Mouse (Mus musculus): ENCODE results near the gene Gm21985.
"Not testable (repeated sequence)": the region's sequence is repeated elsewhere in the genome, so short reads cannot be mapped to it uniquely, and the experiment has no call there.

The Gm21985 gene

DNA sequence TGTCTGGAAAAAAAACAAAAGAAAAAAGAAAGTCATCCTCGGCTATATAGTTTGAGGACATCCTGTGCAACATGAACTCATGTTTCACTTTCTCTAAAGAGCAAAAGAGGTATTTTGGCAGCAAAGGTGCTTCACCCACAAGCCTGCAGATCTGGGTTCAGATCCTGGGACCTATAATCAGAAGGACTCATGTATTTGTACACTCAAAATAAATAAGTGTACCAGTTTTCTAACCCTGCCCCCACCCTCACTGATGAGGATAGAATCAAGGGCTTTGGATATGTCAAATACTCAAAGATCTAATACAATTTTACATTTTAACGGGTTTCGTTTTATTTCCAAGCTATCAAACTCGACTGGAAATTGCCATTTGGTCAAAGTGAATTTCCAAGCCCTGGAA lies 1.8 kb upstream of the Gm21985 start:
- DNase-seq (ENCODE audit: inconsistent ontology term): no peak

- peak; percentile 94 for DNase-seq (ENCODE audit: inconsistent ontology term)
Observed at GRCm38 (mm10) chr2:112265448-112266241, 469 bp upstream of the Gm21985 start, which contains the start of gene Slc12a6. TSS of gene Slc12a6 (plus strand) at chr2:112265825.

- DNase-seq (ENCODE audit: inconsistent ontology term): peak; percentile 26
Observed at GRCm38 (mm10) chr2:112266780-112267179, 666 bp downstream of the Gm21985 start.

DNA sequence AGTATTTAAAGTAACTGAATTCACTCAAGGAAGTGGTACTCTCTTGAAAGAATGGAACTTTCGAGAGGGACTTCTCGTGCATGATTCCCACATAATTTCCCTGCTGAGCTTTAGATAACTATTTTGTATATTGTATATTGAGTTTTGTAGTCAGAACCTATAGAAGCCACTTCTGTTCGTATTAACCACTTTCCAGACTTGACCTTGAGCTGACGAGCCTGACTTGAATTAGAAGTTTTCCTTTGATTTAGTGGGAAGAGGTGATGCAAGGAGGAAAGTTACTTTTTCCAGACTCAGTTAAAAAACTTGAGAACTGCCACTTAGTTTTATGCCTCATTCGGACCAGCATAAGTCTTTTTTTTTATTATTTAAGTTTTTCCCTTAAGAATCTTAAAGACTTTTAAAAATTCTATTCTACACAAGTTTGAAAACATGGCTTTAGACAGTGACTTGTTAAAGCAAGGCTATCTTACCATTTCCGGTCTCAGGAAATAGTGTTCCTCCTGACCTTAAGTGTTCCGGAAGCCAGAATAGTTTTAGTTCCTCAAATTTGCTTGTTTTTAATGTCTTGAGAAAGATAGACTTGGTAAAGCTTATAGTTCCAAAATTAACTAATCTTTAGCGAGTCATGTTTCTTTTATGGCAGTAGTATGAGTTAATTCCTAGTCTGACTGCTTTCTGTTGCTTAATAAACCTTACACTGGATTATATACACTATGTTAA lies 1.6 kb downstream of the Gm21985 start:
- no peak for DNase-seq (ENCODE audit: inconsistent ontology term)

- no peak for DNase-seq (ENCODE audit: inconsistent ontology term)
Observed at GRCm38 (mm10) chr2:112270011-112270410, 3.9 kb downstream of the Gm21985 start.

GRCm38 (mm10) chr2:112272909-112273308 lies 6.8 kb downstream of the Gm21985 start:
- no peak for DNase-seq (ENCODE audit: inconsistent ontology term)

DNA sequence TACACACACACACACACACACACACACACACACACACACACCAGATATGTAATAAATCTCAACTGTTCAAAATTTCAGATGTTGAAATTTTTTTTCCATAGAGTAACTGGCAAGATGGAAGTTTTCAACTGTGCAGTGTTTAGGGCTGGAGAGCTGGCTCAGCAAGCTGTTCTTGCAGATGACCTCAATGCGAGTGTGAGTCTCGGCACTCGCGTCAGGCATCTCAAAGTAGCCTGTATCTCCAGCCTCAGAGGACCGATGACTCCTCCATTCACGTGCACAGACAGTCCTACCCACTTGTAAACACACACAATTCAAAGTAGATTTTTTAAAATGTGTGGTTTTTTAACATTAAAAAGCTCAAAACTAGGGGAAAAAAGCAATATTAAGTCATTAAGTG lies 7.4 kb downstream of the Gm21985 start:
- DNase-seq (ENCODE audit: inconsistent ontology term): no peak

GRCm38 (mm10) chr2:112276870-112277269 lies 10.8 kb downstream of the Gm21985 start:
- DNase-seq (ENCODE audit: inconsistent ontology term): no peak

DNA sequence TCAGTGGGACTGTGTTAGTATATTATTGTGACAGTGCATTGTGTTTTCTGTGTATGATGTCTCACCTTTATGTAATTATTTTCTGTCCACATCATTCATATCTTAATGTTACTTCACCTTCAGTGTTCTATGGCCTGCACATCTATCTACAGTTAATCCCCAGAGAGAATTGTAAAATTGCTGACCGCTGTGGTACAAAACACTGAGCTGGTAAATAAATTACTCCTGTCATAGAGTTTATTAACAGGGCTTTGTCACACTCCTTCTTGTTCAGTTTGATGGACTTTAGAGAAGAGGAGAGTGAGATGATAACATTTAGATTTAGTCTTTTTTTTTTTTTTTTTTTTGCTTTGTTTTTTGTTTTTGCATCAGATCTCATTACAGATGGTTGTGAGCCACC lies 16.7 kb downstream of the Gm21985 start:
- no peak for DNase-seq (ENCODE audit: inconsistent ontology term)

DNA sequence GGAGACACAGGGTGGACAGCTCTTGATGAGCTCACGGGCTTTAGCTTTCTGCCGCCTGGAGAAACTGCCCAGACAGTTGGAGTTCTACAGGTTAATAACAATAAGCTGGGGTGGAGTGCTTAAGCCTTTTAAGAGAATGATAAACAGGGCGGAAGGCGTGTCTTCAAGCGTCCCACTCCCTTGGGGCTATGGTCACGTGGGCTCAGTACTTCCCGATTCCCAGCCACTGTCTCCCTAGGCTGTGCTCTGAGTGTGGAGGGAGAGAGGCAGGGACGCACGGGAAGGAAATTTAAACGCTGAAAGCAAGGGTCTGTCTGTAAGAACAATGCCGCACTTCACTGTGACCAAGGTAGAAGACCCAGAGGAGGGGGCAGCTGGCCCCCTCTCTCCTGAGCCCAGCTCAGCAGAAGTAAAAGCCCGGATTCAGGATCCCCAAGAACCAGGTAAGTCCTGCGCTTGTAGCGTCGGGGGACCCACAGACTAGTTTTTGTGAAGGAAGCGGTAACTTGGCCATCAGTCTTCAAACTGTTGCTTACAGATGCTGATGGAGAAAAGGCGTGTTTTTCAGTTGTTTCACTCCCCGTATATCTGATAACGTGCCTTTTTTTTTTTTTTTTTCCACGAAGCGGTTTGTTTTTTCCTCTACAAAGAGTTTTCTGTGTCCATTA lies 18.4 kb downstream of the Gm21985 start:
- peak; percentile 56 for DNase-seq (ENCODE audit: inconsistent ontology term)

GRCm38 (mm10) chr2:112285031-112285390 lies 18.9 kb downstream of the Gm21985 start:
- no peak for DNase-seq (ENCODE audit: inconsistent ontology term)

DNA sequence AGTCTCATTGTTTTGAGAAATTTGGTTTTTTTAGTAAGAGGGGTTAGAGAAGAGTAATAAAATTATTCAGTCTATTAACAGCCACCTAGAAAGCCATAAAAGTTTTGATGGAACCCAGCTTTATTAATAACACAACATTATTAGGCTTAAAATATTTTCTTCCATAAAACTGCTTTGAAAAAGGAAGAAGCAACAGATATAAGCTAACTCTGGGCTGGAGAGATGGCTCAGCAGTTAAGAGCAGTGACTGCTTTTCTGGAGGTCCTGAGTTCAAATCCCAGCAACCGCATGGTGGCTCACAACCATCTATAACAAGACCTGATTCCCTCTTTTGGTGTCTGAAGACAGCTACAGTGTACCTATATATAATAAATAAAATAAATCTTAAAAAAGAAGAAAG lies 19.9 kb downstream of the Gm21985 start:
- not testable (repeated sequence) for DNase-seq (ENCODE audit: inconsistent ontology term)

DNA sequence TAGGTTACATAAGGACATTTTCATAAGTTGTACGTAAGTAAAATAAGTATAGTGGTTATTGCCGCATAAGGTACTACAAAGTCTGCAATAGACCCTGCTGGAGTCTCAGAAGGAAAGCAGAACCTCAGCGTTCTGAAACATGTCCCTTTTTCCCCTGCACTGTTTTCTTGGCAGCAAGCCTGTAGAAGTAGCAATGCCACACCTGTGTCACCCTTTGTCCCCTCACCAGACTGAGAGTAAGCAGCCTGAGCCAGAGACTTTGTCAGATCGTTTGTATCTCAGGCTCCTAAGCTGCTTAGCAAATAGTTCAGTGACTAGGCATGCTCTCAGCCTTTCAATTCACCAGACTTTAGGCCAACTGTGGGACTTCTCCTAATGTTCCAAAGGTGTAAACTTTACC lies 20.9 kb downstream of the Gm21985 start:
- DNase-seq (ENCODE audit: inconsistent ontology term): no peak

- DNase-seq (ENCODE audit: inconsistent ontology term): no peak
Observed at GRCm38 (mm10) chr2:112289507-112289906, 23.4 kb downstream of the Gm21985 start.

DNA sequence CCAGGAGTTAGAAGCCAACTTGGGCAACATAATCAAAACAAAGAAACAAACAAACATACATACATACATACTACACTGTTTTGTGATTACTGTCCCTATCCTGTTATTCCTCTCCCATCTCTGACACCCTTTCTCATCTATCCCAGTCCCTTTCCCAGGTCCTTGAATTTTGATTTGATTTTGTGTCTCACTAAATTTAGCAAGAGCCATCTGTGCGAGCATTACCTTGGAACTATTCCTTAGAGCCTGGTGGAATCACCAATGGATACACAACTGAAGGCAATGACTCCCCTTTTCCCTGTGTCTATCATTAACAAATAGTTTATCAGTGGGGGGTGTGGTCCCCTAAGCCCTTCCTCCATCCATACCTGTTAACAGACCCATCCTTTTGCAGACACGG lies 26.7 kb downstream of the Gm21985 start:
- DNase-seq (ENCODE audit: inconsistent ontology term): no peak

- DNase-seq (ENCODE audit: inconsistent ontology term): no peak
Observed at GRCm38 (mm10) chr2:112296211-112296610, 30.1 kb downstream of the Gm21985 start.

DNA sequence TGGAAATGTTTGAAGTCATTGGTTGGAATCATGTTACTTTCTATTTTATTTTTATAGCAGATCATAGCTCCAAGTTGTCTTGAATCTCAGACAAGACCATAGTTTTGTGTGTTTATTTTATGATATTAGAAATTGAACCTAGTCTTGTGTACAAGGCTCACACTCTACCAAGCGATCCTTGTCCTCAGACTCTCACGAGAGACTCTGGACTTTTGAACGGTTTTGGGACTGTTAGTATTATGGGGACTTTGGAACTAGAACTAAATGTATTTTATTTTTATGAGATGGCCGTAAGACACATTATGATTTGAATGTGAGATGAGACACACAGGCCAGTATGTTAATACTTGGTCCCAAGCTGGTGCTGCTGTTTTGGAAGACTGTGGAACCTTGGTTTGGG lies 32.1 kb downstream of the Gm21985 start:
- DNase-seq (ENCODE audit: inconsistent ontology term): no peak

- DNase-seq (ENCODE audit: inconsistent ontology term): peak; percentile 58
Observed at GRCm38 (mm10) chr2:112308671-112309070, 42.6 kb downstream of the Gm21985 start.

DNA sequence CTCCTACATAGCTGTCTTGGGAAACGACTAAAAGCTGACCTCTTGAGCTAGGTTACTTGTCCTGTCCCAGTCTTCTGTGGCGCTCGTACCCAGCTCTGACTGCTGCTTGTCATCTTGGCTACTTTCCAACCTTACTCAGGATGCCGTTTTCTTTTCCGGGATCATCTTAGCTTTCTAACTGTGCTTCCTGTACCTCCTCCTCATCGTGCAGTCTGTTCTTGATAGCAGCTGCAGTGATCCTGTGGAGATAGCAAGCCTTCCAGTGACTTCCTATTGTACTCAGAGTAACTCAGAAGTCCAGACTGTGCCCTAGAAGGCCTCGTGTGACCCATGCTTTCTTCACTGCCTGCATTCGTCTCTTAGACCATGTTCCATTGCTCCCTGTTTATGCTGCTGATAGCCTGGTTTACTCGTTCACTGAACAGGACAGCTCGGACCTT lies 43.1 kb downstream of the Gm21985 start:
- no peak for DNase-seq (ENCODE audit: inconsistent ontology term)

DNA sequence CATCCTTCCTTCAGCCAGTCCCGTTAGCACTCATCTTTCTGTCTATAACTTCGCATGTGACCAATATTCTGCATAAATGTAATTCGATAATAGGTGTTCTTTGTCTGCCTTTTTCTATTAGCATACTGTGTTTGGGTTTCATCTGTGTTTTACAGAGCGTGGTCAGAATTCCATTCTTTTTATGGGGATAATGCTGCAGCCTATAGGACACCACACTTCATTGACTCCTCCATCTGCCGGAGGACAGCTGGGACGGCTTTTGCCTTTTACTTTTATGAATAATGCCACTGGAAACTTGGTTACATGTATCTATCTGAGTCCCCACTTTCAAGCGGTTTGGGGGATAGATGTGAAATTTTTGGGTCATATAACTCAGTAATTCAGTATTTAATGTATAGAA lies 49.5 kb downstream of the Gm21985 start:
- DNase-seq (ENCODE audit: inconsistent ontology term): no peak

DNA sequence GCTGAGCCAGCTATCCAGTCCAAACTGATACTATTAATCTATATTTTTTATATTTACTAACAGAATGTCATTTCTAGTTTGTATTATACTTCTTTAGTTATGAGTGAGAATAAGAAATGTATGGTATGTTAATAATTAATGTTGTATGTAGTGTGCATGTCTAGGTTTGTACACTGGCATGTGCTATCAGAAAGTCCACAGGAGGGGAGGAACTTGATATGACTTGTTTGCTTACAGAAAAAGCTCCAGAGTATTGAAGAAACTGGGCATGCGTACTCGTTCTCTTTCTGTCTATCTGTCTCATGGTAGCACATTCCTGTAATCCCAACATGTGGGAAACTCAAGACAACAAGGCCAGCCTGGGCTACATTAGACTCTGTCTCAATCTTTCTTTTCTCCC lies 52.1 kb downstream of the Gm21985 start:
- no peak for DNase-seq (ENCODE audit: inconsistent ontology term)

DNA sequence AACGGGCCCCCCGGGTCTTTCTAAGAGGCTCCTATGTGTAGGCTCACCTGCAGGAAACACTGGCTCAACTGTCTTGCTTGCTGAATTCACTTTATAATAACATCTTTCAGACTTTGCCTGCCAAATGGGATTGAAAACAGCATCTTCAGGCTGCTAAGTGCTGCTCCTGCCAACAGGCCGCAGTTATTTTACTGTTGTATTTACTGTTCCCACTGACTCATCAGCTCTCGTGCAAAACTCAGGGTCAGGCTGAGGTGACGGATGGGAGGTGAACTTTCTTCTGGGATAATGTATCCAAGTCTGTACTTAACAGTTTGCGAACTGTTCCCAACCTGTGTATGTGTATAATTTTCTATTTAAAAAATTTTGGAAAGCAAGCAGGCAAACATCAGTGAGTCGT lies 52.8 kb downstream of the Gm21985 start:
- peak; percentile 61 for DNase-seq (ENCODE audit: inconsistent ontology term)

Data from Muller cell, postnatal 12 days (primary cell).